18 mouse cellular contexts compared by ENCODE assay signal in the genomic region with DNA sequence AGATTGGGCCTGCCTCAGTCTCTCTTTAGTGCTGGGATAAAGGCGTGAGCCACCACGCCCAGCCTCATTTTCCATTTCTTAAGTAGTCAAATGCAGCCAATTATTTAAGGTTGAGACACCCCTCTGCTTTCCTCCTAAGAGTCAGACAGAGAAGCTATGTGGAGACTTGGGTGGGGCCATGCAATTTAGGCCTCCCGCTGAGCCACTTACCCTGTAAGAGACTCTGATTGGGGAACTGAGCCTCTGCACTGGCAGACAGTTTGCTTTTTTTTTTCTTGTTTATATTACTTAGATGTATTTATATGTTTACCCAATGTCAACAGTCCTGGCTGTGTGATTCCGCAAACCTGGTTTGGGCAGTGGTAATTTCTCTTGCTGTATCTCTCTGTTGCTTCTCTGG. TPM values are rescaled to one million over a fixed set of nuclear protein-coding genes. Genes with fewer than 3 reads are reported as not detected.
A peak's percentile ranks its signal among the peaks of the same experiment; 100 is the strongest.
DNase-seq lines count a peak whose midpoint lies in the region; ATAC-seq and TF ChIP-seq lines count a peak whose summit lies in the region.
"Had no signal": no experiment of that assay in that cellular context is flagged by ENCODE, and none has a peak within 500 bp of the region (broad histone marks: within the 10 kb centered on the region; RNA-seq: fewer than 3 reads in every experiment).

No protein-coding gene starts in this region.

- H3K9me3 ChIP-seq in intestine, embryonic 16.5 days (ENCODE audit: control insufficient read depth, low read length), result no peaks in the 10 kb centered on the region
- no peaks in the 10 kb centered on the region for H3K9me3 ChIP-seq in intestine, embryonic 15.5 days
- H3K9me3 ChIP-seq in intestine, postnatal 0 days (ENCODE audit: control insufficient read depth), result no peaks in the 10 kb centered on the region
- no peaks in the 10 kb centered on the region for H3K9me3 ChIP-seq in kidney, embryonic 15.5 days (replicated peaks)
- H3K9me3 ChIP-seq: heart, embryonic 13.5 days; midbrain, embryonic 12.5 days had no signal

- no peak overlapping the region for H3K9ac ChIP-seq in intestine, embryonic 16.5 days (ENCODE audit: low read depth, low read length)
- H3K9ac ChIP-seq in intestine, embryonic 15.5 days, result no peak overlapping the region
- no peak overlapping the region for H3K9ac ChIP-seq in intestine, postnatal 0 days (ENCODE audit: low read depth, low read length)
- no peak overlapping the region for H3K9ac ChIP-seq in kidney, embryonic 15.5 days
- H3K9ac ChIP-seq: forebrain, postnatal 0 days; heart, embryonic 13.5 days; midbrain, embryonic 12.5 days had no signal

- H3K27me3 ChIP-seq in intestine, embryonic 16.5 days (replicated peaks; ENCODE audit: control insufficient read depth, insufficient read depth, low read length), result no peaks in the 10 kb centered on the region
- no peaks in the 10 kb centered on the region for H3K27me3 ChIP-seq in intestine, embryonic 15.5 days (replicated peaks)
- H3K27me3 ChIP-seq in intestine, postnatal 0 days (replicated peaks; ENCODE audit: control insufficient read depth, insufficient read depth, low read length), result no peaks in the 10 kb centered on the region
- H3K27me3 ChIP-seq in kidney, embryonic 15.5 days, result no peaks in the 10 kb centered on the region
- H3K27me3 ChIP-seq: heart, embryonic 13.5 days; midbrain, embryonic 12.5 days had no signal

- WGBS in intestine, embryonic 16.5 days, result 69% methylated on average over 4 of the region's 4 CpGs
- 73% methylated on average over 4 of the region's 4 CpGs for WGBS in intestine, embryonic 15.5 days
- WGBS in intestine, postnatal 0 days, result 53% methylated on average over 4 of the region's 4 CpGs
- WGBS in kidney, embryonic 15.5 days, result 85% methylated on average over 4 of the region's 4 CpGs

- no peak for TF ChIP-seq CTCF in intestine, postnatal 0 days (IDR thresholded peaks at IDR 0.05; ENCODE audit: low read depth)

- H3K36me3 ChIP-seq in intestine, embryonic 16.5 days (ENCODE audit: control insufficient read depth, insufficient read depth, low read length), result no peaks in the 10 kb centered on the region
- no peaks in the 10 kb centered on the region for H3K36me3 ChIP-seq in intestine, embryonic 15.5 days
- H3K36me3 ChIP-seq in intestine, postnatal 0 days (ENCODE audit: control insufficient read depth, insufficient read depth), result no peaks in the 10 kb centered on the region
- peaks cover 9% of the 10 kb centered on the region; the same call in 1 of the 2 replicates for H3K36me3 ChIP-seq in kidney, embryonic 15.5 days

- peaks cover 32% of the 10 kb centered on the region for H3K4me1 ChIP-seq in intestine, embryonic 16.5 days (ENCODE audit: control insufficient read depth, insufficient read depth, low read length)
- peaks cover 19% of the 10 kb centered on the region for H3K4me1 ChIP-seq in intestine, embryonic 15.5 days (replicated peaks)
- H3K4me1 ChIP-seq in intestine, postnatal 0 days (replicated peaks; ENCODE audit: control insufficient read depth, insufficient read depth, low read length), result peaks cover 13% of the 10 kb centered on the region; the same call in 1 of the 2 replicates
- peaks cover 38% of the 10 kb centered on the region for H3K4me1 ChIP-seq in kidney, embryonic 15.5 days

- peak overlapping the region; percentile 49; the same call in 1 of the 2 replicates for H3K27ac ChIP-seq in intestine, embryonic 16.5 days (ENCODE audit: low read length)
- no peak overlapping the region for H3K27ac ChIP-seq in intestine, embryonic 15.5 days
- peak overlapping the region; percentile 80 for H3K27ac ChIP-seq in intestine, postnatal 0 days (ENCODE audit: low read depth, low read length)
- H3K27ac ChIP-seq in kidney, embryonic 15.5 days, result no peak overlapping the region
- H3K27ac ChIP-seq: heart, adult 2 months; heart, embryonic 13.5 days; hindbrain, postnatal 0 days; midbrain, embryonic 12.5 days had no signal

- H3K4me3 ChIP-seq in intestine, embryonic 16.5 days (ENCODE audit: low read length), result no peak overlapping the region
- H3K4me3 ChIP-seq in intestine, embryonic 15.5 days (replicated peaks), result no peak overlapping the region
- H3K4me3 ChIP-seq in intestine, postnatal 0 days (ENCODE audit: low read depth, low read length), result no peak overlapping the region
- H3K4me3 ChIP-seq in kidney, embryonic 15.5 days (replicated peaks), result no peak overlapping the region
- H3K4me3 ChIP-seq: heart, adult 2 months; heart, embryonic 13.5 days; midbrain, embryonic 12.5 days had no signal

- ATAC-seq in intestine, embryonic 16.5 days, result no peak
- no peak for ATAC-seq in intestine, embryonic 15.5 days
- no peak for ATAC-seq in intestine, postnatal 0 days
- ATAC-seq in kidney, embryonic 15.5 days (replicated peaks; ENCODE audit: low FRiP score), result no peak
- ATAC-seq: CD4-positive, CD25-positive, alpha-beta regulatory T cell, adult 4 months; forebrain, postnatal 0 days; hindbrain, postnatal 0 days had no signal

- peak; percentile 30 for DNase-seq in lung, postnatal 36 days
- DNase-seq in lung, postnatal 25 days (ENCODE audit: low spot score), result no peak
- no peak for DNase-seq in thymus, postnatal 14 days
- DNase-seq: gastrocnemius, postnatal 36 days; layer of hippocampus, postnatal 36 days; spleen, adult 18-20 months; thymus, adult 18-20 months had no signal

- H3K4me2 ChIP-seq in intestine, embryonic 16.5 days (ENCODE audit: low read depth, low read length), result no peak overlapping the region
- no peak overlapping the region for H3K4me2 ChIP-seq in intestine, embryonic 15.5 days (replicated peaks)
- peak overlapping the region; percentile 35; the same call in 1 of the 2 replicates for H3K4me2 ChIP-seq in intestine, postnatal 0 days (replicated peaks; ENCODE audit: low read depth)
- H3K4me2 ChIP-seq in kidney, embryonic 15.5 days, result no peak overlapping the region
- H3K4me2 ChIP-seq: heart, embryonic 13.5 days; liver, embryonic 11.5 days; midbrain, embryonic 12.5 days had no signal

RNA-seq across cellular contexts. Expression of a gene that starts 4.2 kb away (rescaled TPM):
- 49.2 and 53.7 TPM in 2 replicates for polyA plus RNA-seq in intestine, embryonic 16.5 days (2015; fragmentation: Nextera tagmentation; extraction: Ambion mirVana)
- polyA plus RNA-seq in intestine, embryonic 15.5 days (2015; fragmentation: Nextera tagmentation; extraction: Ambion mirVana), result 49.2 and 49.8 TPM in 2 replicates
- polyA plus RNA-seq in intestine, postnatal 0 days (2015; fragmentation: Nextera tagmentation; extraction: Ambion mirVana), result 26.6 TPM in 2 replicates
- 48.1 and 48.7 TPM in 2 replicates for polyA plus RNA-seq in kidney, embryonic 15.5 days (2015; fragmentation: Nextera tagmentation; extraction: Ambion mirVana)

RNA-seq across cellular contexts. Expression of a gene that starts 4.6 kb away (rescaled TPM):
- polyA plus RNA-seq in intestine, embryonic 16.5 days (2015; fragmentation: Nextera tagmentation; extraction: Ambion mirVana), result 90.9 and 102 TPM in 2 replicates
- 128 and 132 TPM in 2 replicates for polyA plus RNA-seq in intestine, embryonic 15.5 days (2015; fragmentation: Nextera tagmentation; extraction: Ambion mirVana)
- polyA plus RNA-seq in intestine, postnatal 0 days (2015; fragmentation: Nextera tagmentation; extraction: Ambion mirVana), result 61.6 and 63.2 TPM in 2 replicates
- 168 and 169 TPM in 2 replicates for polyA plus RNA-seq in kidney, embryonic 15.5 days (2015; fragmentation: Nextera tagmentation; extraction: Ambion mirVana)

Comparison
In these comparisons a context has a peak if more than half of its experiments do, and no peak if none do; other contexts are left out.
1. H3K27ac ChIP-seq: peak in intestine, embryonic 16.5 days (single experiment) and intestine, postnatal 0 days (single experiment); none in intestine, embryonic 15.5 days (single experiment) and kidney, embryonic 15.5 days (single experiment).